Mouse (Mus musculus) kidney, adult 2 months (tissue): ENCODE data around the gene Ppp1r26.

ENCODE experiments used
- CTCF ChIP-seq: fragments of 200-500 bp; conservative IDR thresholded peaks from 2 replicates; pipeline ENCODE4 v1.5.1; 2011; ENCODE audit warnings: low read depth, mild to moderate bottlenecking, control low read depth, low read length, moderate library complexity, mixed read lengths; ENCODE audit not compliant: insufficient read depth, insufficient read length
- POLR2A ChIP-seq: fragments of 200-500 bp; IDR thresholded peaks from one replicate; pipeline ENCODE4 v1.6.1; 2011; ENCODE audit warnings: low read depth, low read length, control low read depth

GRCm38 (mm10) chr2:28416511-28416910 is 30.1 kb upstream of the Ppp1r26 start:
- TF ChIP-seq CTCF (no peak), POLR2A (no peak)
